Mouse (Mus musculus): ENCODE measurements at regions not wholly inside any gene's neighbourhood (a gene's known extent, or its start where the extent isn't known, plus 50 kb on each side); places are given as distances from the start of the nearest gene placed in this dataset.

DNA sequence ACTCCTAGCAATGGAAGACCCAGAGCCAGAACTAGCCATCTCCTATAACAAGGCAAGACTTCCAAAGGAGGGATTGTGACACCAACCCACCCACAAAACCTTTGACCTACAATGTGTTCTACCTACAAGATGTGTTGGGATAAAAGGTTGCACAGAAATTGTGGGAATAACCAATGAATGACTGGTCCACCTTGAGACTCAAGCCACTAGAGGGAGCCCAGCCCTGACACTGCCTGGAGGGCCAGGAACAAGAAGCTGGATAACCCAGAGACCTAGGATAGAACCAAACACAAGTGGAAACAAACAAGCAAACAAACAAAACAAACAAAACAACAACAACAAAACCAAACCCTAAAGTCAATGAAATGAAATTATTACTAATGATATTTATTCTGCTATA lies 288.8 kb downstream of the Dchs2 start:
- Histone ChIP-seq H3K4me1 (ENCODE audit: control insufficient read depth, insufficient read depth, low read length) (no peaks in the 10 kb centered on the region), H3K4me2 (ENCODE audit: low read depth, low read length) (no peak overlapping the region), H3K9me3 (ENCODE audit: control insufficient read depth, low read length) (no peaks in the 10 kb centered on the region), H3K9ac (replicated peaks; ENCODE audit: low read depth, low read length) (no peak overlapping the region), H3K4me3 (ENCODE audit: low read depth, low read length) (no peak overlapping the region), H3K27me3 (ENCODE audit: control insufficient read depth, insufficient read depth, low read length) (no peaks in the 10 kb centered on the region), H3K36me3 (ENCODE audit: control insufficient read depth, insufficient read depth, low read length) (no peaks in the 10 kb centered on the region), H3K27ac (ENCODE audit: low read depth, low read length) (no peak overlapping the region)
- ATAC-seq (ENCODE audit: low read depth): no peak

DNA sequence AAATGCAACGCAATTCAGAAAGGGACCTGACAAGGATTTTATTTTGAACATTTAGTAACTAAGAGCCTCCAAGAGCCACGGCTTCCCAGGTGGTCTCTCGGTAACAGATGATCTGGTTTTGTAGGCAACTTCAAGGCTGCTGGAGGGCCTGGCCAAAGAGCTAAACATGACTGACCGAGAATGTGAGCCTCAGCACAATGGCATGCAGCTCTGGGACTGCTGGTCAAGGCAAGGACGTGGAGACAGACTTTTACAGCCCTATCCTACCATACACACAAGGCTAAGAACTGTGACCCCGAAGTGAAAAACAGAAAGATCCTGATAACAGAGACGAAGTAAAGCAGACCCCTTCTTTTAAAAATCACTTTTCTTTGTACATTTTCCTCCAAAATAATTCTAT lies 296.5 kb downstream of the Dchs2 start:
- no peak for ATAC-seq (ENCODE audit: low read depth)

DNA sequence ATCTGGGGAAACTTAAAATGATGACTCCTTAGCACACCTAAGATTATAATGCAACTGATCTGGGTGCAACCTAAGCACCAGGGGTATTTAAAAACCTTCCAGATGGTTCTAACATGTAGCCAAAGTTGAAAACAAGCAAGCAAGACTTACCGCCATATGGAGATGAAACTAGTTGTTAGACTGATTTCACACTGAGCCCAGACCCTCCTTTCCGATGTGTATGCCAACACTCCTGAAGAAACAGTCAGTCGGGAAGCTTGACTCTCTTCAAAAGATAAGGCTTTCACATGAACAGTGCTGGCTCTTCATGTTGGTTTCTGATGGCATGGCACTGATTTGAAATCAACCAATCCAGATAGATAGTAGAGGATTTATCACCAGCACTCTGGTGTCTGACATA lies 301.6 kb downstream of the Dchs2 start:
- Histone ChIP-seq H3K36me3 (ENCODE audit: control insufficient read depth, insufficient read depth, low read length) (no peaks in the 10 kb centered on the region), H3K9ac (replicated peaks; ENCODE audit: low read depth, low read length) (no peak overlapping the region), H3K4me2 (ENCODE audit: low read depth, low read length) (no peak overlapping the region), H3K9me3 (ENCODE audit: control insufficient read depth, low read length) (no peaks in the 10 kb centered on the region), H3K27me3 (ENCODE audit: control insufficient read depth, insufficient read depth, low read length) (no peaks in the 10 kb centered on the region), H3K4me1 (ENCODE audit: control insufficient read depth, insufficient read depth, low read length) (no peaks in the 10 kb centered on the region), H3K4me3 (ENCODE audit: low read depth, low read length) (no peak overlapping the region), H3K27ac (ENCODE audit: low read depth, low read length) (no peak overlapping the region)
- WGBS: 89% methylated on average over 3 of the region's 3 CpGs
- no peak for ATAC-seq (ENCODE audit: low read depth)

More for the DNA sequence above, 296.5 kb downstream of the Dchs2 start:
- Histone ChIP-seq H3K27ac (ENCODE audit: low read depth, low read length) (no peak overlapping the region), H3K4me1 (ENCODE audit: control insufficient read depth, insufficient read depth, low read length) (no peaks in the 10 kb centered on the region), H3K9me3 (ENCODE audit: control insufficient read depth, low read length) (no peaks in the 10 kb centered on the region), H3K27me3 (ENCODE audit: control insufficient read depth, insufficient read depth, low read length) (no peaks in the 10 kb centered on the region), H3K4me2 (ENCODE audit: low read depth, low read length) (no peak overlapping the region), H3K36me3 (ENCODE audit: control insufficient read depth, insufficient read depth, low read length) (no peaks in the 10 kb centered on the region), H3K4me3 (ENCODE audit: low read depth, low read length) (no peak overlapping the region), H3K9ac (replicated peaks; ENCODE audit: low read depth, low read length) (no peak overlapping the region)
- WGBS: 73% methylated on average over 7 of the region's 7 CpGs

DNA sequence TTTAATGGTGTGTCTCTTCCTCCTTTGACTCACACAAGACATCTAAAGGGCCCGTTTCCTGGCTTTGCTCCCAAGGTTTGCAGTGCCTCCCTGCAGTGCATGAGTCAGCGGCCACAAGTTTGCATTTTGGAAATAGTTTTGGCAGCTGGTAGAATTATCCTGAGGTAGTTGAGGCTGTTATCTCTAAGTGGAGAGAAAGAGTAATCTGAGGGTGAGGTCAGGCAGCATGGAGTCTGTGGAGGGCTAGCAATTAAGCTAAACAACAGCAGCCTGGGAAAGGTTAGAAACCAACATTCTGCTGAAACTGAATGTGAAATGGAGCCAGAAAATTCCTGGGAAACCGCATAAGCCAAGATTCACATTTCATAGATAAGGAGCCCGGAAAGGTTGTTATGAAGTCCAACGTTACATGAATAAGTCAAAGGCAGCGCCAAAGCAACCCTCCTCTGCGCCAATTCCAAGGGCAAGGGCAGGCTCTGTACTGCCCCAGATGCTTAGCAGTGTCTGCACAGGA lies 318.5 kb downstream of the Dchs2 start:
- no peaks in the 10 kb centered on the region for H3K9me3 ChIP-seq (ENCODE audit: control insufficient read depth, low read length)
- H3K36me3 ChIP-seq (ENCODE audit: control insufficient read depth, insufficient read depth, low read length): no peaks in the 10 kb centered on the region
- no peaks in the 10 kb centered on the region for H3K27me3 ChIP-seq (ENCODE audit: control insufficient read depth, insufficient read depth, low read length)
- no peak overlapping the region for H3K4me3 ChIP-seq (ENCODE audit: low read depth, low read length)
- no peak for ATAC-seq (ENCODE audit: low read depth)
- H3K4me1 ChIP-seq (ENCODE audit: control insufficient read depth, insufficient read depth, low read length): no peaks in the 10 kb centered on the region
- WGBS: 87% methylated on average over 7 of the region's 7 CpGs
- no peak overlapping the region for H3K9ac ChIP-seq (replicated peaks; ENCODE audit: low read depth, low read length)
- no peak overlapping the region for H3K27ac ChIP-seq (ENCODE audit: low read depth, low read length)
- H3K4me2 ChIP-seq (ENCODE audit: low read depth, low read length): no peak overlapping the region

DNA sequence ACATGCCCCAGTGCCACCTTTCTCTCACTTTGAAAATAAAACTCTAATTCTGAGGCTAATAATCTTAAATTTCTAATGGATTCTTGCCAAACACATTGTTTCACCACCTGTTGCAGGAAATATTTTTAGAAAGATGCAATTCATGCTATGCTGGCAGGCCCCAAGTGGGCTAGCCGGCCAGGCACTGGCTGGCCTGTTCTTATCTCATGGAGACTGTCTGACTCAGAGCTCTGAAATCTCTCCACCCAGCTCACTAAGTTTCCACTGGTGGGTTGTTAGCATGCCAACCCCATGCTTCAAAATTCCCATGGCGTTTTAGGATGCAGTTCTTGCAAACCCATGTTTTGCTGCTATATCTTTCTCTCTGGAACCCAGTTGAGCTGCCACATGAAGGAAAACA lies 315.5 kb upstream of the Sfrp2 start:
- Histone ChIP-seq H3K4me1 (ENCODE audit: control insufficient read depth, insufficient read depth, low read length) (no peaks in the 10 kb centered on the region), H3K27ac (ENCODE audit: low read depth, low read length) (no peak overlapping the region), H3K4me3 (ENCODE audit: low read depth, low read length) (no peak overlapping the region), H3K9me3 (ENCODE audit: control insufficient read depth, low read length) (no peaks in the 10 kb centered on the region), H3K9ac (replicated peaks; ENCODE audit: low read depth, low read length) (no peak overlapping the region), H3K36me3 (ENCODE audit: control insufficient read depth, insufficient read depth, low read length) (no peaks in the 10 kb centered on the region), H3K27me3 (ENCODE audit: control insufficient read depth, insufficient read depth, low read length) (no peaks in the 10 kb centered on the region), H3K4me2 (ENCODE audit: low read depth, low read length) (no peak overlapping the region)
- 95% methylated on average over 2 of the region's 2 CpGs for WGBS
- no peak for ATAC-seq (ENCODE audit: low read depth)

DNA sequence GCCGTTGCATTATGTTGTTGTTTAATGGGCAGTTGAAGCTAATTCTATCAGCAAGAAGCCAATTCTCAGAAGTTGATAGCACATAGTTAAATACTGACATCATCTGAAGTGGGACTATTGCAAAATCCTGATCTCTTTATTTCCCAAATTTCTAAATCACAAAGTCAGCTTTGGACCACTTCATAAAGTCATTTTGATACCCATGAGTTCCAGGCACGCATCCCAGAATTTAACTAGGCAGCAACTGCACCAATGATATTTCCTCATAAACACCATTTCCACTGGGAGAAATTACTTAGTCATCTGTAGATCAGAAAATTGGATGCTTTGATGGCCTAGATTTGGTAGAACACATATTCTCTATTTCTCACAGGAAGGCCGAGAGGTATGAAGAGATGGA lies 314.8 kb upstream of the Sfrp2 start:
- no peak overlapping the region for H3K27ac ChIP-seq (ENCODE audit: low read depth, low read length)
- no peak overlapping the region for H3K9ac ChIP-seq (replicated peaks; ENCODE audit: low read depth, low read length)
- no peaks in the 10 kb centered on the region for H3K36me3 ChIP-seq (ENCODE audit: control insufficient read depth, insufficient read depth, low read length)
- no peaks in the 10 kb centered on the region for H3K9me3 ChIP-seq (ENCODE audit: control insufficient read depth, low read length)
- H3K4me1 ChIP-seq (ENCODE audit: control insufficient read depth, insufficient read depth, low read length): no peaks in the 10 kb centered on the region
- no peak overlapping the region for H3K4me3 ChIP-seq (ENCODE audit: low read depth, low read length)
- no peak overlapping the region for H3K4me2 ChIP-seq (ENCODE audit: low read depth, low read length)
- ATAC-seq (ENCODE audit: low read depth): no peak
- no peaks in the 10 kb centered on the region for H3K27me3 ChIP-seq (ENCODE audit: control insufficient read depth, insufficient read depth, low read length)
- WGBS: 87% methylated on average over 3 of the region's 3 CpGs

DNA sequence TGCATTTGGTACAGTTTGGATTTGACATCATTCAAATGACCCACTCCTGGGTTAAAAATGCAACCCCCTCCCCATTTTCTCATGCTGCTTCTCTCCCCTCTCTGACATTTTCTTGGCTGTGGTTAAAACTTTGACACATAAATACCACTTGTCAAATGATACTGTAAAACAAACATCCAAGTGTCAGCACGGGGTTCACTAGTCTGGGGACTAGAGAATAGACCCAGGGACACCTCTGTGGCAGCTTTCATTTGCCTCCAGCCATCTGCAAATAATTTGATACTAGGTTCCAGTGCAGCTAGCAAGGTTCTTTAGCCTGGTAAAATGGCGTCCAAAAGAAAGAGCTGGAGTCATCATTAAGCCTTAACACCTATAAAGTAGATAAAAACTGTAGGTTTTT lies 312.7 kb upstream of the Sfrp2 start:
- no peak overlapping the region for H3K9ac ChIP-seq (replicated peaks; ENCODE audit: low read depth, low read length)
- no peaks in the 10 kb centered on the region for H3K4me1 ChIP-seq (ENCODE audit: control insufficient read depth, insufficient read depth, low read length)
- no peak overlapping the region for H3K27ac ChIP-seq (ENCODE audit: low read depth, low read length)
- H3K9me3 ChIP-seq (ENCODE audit: control insufficient read depth, low read length): no peaks in the 10 kb centered on the region
- no peaks in the 10 kb centered on the region for H3K27me3 ChIP-seq (ENCODE audit: control insufficient read depth, insufficient read depth, low read length)
- no peaks in the 10 kb centered on the region for H3K36me3 ChIP-seq (ENCODE audit: control insufficient read depth, insufficient read depth, low read length)
- no peak overlapping the region for H3K4me2 ChIP-seq (ENCODE audit: low read depth, low read length)
- WGBS: 74% methylated on average over 2 of the region's 2 CpGs
- no peak overlapping the region for H3K4me3 ChIP-seq (ENCODE audit: low read depth, low read length)
- no peak for ATAC-seq (ENCODE audit: low read depth)

- WGBS: 84% methylated on average over 1 of the region's 1 CpGs
- Histone ChIP-seq H3K9me3 (ENCODE audit: control insufficient read depth, low read length) (no peaks in the 10 kb centered on the region), H3K27ac (ENCODE audit: low read depth, low read length) (no peak overlapping the region), H3K9ac (replicated peaks; ENCODE audit: low read depth, low read length) (no peak overlapping the region), H3K36me3 (ENCODE audit: control insufficient read depth, insufficient read depth, low read length) (no peaks in the 10 kb centered on the region), H3K4me3 (ENCODE audit: low read depth, low read length) (no peak overlapping the region), H3K4me1 (ENCODE audit: control insufficient read depth, insufficient read depth, low read length) (no peaks in the 10 kb centered on the region), H3K27me3 (ENCODE audit: control insufficient read depth, insufficient read depth, low read length) (no peaks in the 10 kb centered on the region), H3K4me2 (ENCODE audit: low read depth, low read length) (no peak overlapping the region)
- ATAC-seq (ENCODE audit: low read depth): no peak
These were observed 307.7 kb upstream of the Sfrp2 start for GRCm38 (mm10) chr3:83458450-83458849.

DNA sequence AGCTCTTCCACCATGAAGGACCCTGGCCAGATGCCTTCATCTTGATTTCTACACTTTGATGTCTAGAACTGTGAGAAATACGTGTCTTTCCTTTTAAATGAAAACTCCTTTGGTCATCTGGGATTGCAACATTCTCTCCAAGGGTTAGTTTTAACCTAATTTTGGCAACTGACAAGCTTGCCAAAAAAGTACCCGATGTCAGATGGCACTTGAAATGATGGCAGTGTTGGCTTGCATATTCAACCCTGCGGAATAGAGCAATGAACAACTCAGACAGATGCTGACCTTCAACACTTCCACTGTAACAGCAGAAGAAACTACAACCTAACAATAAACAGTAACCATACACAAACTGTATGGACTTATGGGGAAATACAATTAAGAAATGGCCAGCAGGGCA lies 286.9 kb upstream of the Sfrp2 start:
- ATAC-seq (ENCODE audit: low read depth): no peak
- H3K27me3 ChIP-seq (ENCODE audit: control insufficient read depth, insufficient read depth, low read length): no peaks in the 10 kb centered on the region
- H3K9me3 ChIP-seq (ENCODE audit: control insufficient read depth, low read length): no peaks in the 10 kb centered on the region
- no peaks in the 10 kb centered on the region for H3K4me1 ChIP-seq (ENCODE audit: control insufficient read depth, insufficient read depth, low read length)
- no peak overlapping the region for H3K27ac ChIP-seq (ENCODE audit: low read depth, low read length)
- H3K4me3 ChIP-seq (ENCODE audit: low read depth, low read length): no peak overlapping the region
- WGBS: 93% methylated on average over 3 of the region's 3 CpGs
- no peak overlapping the region for H3K4me2 ChIP-seq (ENCODE audit: low read depth, low read length)
- H3K36me3 ChIP-seq (ENCODE audit: control insufficient read depth, insufficient read depth, low read length): no peaks in the 10 kb centered on the region
- H3K9ac ChIP-seq (replicated peaks; ENCODE audit: low read depth, low read length): no peak overlapping the region

DNA sequence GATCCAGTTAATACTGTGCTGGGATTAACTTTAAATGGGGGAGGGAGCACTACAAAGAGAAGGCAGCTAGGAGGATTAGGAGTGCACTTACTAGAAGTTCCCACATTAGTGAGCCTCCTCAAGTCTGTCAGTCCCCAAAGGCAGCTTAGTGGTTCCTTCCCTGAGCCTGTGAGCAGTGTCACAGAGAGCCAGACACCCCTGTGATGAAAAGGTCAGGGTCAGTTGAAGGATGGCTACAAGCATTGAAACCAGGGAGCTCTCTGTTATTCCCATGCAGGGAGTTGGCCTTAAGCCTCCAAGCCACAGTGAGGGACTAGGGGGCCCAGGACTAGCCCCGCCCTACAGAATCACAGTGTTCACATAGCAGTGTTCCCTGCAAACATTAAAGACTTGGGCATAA lies 285.9 kb upstream of the Sfrp2 start:
- H3K9me3 ChIP-seq (ENCODE audit: control insufficient read depth, low read length): no peaks in the 10 kb centered on the region
- no peak overlapping the region for H3K27ac ChIP-seq (ENCODE audit: low read depth, low read length)
- no peak overlapping the region for H3K9ac ChIP-seq (replicated peaks; ENCODE audit: low read depth, low read length)
- WGBS: 85% methylated on average over 1 of the region's 1 CpGs
- H3K27me3 ChIP-seq (ENCODE audit: control insufficient read depth, insufficient read depth, low read length): no peaks in the 10 kb centered on the region
- H3K4me3 ChIP-seq (ENCODE audit: low read depth, low read length): no peak overlapping the region
- no peaks in the 10 kb centered on the region for H3K36me3 ChIP-seq (ENCODE audit: control insufficient read depth, insufficient read depth, low read length)
- no peak for ATAC-seq (ENCODE audit: low read depth)
- H3K4me2 ChIP-seq (ENCODE audit: low read depth, low read length): no peak overlapping the region
- H3K4me1 ChIP-seq (ENCODE audit: control insufficient read depth, insufficient read depth, low read length): no peaks in the 10 kb centered on the region

Measured in neural tube, embryonic 14.5 days (tissue).